Mouse (Mus musculus): ENCODE results near the gene Hace1.

DNA sequence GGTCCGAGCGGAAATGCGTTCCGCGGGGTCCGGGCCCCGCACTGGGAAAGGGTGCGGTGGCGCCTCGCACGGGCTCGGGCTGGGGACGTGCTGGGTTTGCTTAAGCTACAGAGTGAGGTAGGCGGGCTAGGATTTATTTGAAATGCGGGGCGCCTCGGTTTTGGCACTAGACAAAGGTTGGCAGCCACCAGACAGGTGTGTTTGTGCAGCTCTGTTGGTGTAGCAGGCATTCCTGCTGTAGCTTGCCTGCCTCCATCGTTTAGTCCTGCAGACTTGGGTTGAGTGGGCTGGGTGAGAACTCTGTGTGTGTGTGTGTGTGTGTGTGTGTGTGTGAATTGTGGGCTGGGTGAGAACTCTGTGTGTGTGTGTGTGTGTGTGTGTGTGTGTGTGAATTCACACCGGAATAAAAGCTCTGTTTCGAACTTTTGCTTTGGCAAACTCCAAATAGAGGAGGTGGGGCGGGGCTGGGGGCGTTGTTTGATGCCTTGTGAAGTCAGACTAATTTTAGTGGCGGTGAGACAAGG, 731 bp downstream of the Hace1 start:
- no peak for TF ChIP-seq POLR2A (IDR thresholded peaks at IDR 0.05; ENCODE audit: extremely low read depth, insufficient read depth, low read length)
- TF ChIP-seq CTCF (IDR thresholded peaks at IDR 0.05; ENCODE audit: low read depth, low read length): no peak

Measured in liver, adult 2 months (tissue).